Mouse (Mus musculus) regulatory T cell (primary cell): ENCODE measurements at regions not wholly inside any gene's neighbourhood (a gene's known extent, or its start where the extent isn't known, plus 50 kb on each side); places are given as distances from the start of the nearest gene placed in this dataset.

Experiments used
- in situ Hi-C: fragments of 300-600 bp; cut with MboI, MseI; formaldehyde crosslinking; loops from one replicate; pipeline ENCODE4 v1.15.1; 2025; ENCODE audit warnings: high pct_unique_total_duplicates

DNA sequence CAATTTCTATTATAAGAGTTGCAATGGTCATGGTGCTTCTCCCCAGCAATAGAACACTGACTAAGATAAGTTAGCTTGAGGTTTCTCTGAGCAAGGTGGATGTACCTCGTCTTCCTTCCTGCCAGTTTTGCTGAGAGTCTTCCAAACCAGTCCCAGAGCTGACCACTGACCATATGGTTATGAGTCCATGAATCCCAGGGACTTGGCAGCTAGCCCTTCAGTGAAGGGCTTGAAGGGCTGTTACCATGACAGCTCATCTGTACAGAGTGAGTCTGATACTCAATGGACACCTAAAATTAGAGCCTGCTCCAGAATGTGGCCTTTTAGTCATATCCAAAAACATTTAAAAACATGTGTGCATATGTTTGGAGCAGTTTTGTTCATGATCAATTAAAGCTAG lies 297.5 kb upstream of the Thsd7b start:
- in situ Hi-C loops = no loop called here

GRCm38 (mm10) chr1:128951436-128951835 lies 321.7 kb upstream of the Thsd7b start:
- in situ Hi-C loops = no loop called here

GRCm38 (mm10) chr1:128950512-128950911 lies 322.6 kb upstream of the Thsd7b start:
- in situ Hi-C loops = no loop called here

DNA sequence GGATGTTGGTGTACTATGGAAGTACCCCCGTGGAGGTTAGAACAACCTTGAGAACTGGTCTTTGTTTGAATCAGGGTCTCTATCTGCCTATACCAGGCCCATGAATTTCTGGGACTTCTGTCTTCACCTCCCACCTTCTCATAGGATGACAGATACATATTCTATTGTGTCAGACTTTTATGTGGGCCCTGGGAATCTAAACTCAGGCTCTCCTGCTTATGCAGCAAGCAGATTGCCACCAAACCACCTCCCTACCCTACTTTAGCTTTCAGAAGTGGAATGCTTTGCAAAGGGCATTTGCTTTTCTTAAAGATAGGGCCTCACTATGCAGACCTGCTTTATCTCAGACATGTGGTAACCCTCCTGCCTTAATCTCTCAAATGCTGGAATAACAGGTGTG lies 322.7 kb upstream of the Cxcr4 start:
- in situ Hi-C loops = no loop called here

DNA sequence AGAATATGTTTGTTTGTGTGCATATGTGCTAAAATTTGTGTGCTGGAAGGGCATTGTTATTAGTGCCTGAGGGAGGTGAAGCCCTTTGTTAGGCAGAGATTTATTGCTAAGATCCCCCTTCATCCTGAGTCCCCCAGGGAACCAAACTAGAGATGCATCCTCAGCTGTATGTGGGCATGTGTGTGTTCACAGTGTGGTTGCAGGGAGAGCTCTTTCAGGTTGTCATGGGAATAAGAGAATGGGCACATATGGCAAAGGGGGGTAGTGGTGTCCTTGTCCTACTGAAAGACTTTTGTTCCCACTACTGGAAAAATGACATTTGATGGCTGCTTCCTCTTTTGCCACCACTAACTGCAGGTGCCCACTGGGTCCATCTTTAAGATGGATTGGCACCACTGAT lies 320.4 kb upstream of the Cxcr4 start:
- in situ Hi-C loops = no loop called here

DNA sequence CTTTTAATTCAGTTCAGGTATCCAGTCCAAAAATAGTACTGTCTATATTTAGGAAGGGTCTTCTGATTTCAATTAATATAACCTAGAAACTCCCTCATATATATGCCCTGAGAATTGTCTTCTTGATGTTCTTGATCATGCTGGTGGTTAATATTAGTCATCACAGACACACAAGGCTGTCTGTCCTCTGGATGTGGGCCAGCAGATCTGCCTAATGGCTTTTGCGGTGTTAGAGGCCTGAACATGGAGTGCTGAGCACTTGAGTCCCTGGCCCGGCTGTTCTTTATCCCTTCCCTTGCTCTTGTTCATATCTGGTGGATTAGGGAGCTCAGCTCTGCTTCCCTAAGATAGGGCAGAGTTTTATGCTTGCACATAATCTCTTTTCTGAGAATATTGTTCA lies 315.5 kb upstream of the Cxcr4 start:
- in situ Hi-C loops = no loop called here

- in situ Hi-C loops = no loop called here
Measured at GRCm38 (mm10) chr1:128898025-128898424, 305.9 kb upstream of the Cxcr4 start.

- in situ Hi-C loops = no loop called here
Measured at GRCm38 (mm10) chr1:128894546-128894945, 302.5 kb upstream of the Cxcr4 start.

DNA sequence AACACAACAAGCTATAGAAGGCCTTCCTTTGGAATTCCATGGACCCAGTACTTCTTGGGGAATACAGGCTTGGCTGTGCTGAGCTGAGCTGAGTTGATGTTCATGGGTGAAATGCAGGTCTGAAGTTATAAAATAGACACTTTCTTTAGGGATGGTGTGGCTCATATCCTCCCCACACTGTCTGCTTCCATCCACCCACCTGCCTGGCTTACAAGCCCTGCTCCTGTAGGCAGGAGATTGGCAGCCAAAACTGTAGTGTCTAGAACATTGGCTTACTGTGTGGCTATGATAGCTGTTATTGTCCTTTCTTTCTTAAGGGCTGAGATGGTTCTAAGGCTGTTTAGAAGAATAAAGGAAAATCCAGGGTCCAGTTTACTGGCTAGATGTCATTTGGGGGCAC lies 286.2 kb upstream of the Cxcr4 start:
- in situ Hi-C loops = no loop called here

DNA sequence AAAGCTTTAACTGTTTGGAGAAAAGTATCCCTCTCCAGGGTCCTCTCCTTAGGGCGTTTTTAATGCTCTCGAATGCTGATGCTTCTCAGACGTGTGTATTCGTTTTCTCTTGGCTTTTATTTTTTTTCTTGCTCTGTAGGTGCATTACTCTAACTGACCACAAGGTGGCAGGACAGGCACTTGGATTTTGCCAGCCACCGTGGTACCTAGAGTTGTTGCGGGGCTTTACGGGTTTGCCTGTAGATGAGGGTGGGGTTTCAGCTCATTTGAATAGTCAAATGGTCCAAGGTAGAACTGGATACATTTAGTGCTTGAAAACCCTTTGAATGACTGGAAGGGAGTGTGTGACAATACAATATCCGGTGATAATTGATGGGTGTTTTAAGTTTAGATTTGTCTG lies 283.2 kb upstream of the Cxcr4 start:
- in situ Hi-C loops = no loop called here

DNA sequence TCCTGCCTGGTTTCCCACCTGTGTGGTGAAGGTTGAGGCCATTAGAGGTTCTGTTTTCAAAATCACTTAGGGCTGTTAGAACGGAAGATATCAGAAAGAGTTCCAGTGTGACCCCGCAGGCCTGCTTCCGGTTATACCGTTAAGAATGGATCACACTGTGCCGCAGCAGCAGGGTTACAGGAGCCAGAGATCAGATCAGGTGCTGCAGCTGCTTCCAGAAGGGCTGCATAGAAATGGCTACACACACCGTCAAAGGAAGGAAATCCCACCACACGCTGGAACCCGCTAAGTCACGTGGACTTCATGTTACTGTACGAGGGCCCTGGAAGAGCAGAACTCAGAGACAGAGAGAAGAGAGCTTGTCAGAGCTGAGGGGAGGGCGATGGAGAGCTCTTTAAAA lies 282.1 kb upstream of the Cxcr4 start:
- in situ Hi-C loops = no loop called here

DNA sequence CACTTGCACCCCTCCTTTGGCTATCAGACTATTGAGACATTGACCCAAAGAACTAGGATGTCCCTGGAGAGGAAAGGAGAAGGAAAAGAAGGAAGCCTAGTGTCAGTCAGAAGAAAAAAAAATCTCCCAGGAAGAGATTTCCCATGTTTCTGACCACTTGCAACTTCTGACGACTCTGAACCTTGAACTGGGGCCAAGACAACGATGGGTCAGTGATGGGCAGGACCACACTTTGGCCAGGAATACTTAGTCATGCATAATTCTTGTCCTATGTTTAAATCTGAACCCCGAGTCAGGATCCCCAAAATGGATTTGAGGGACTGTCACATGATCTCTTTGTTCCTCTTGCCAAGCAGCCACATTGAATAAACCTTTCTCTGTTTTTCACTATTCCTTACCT lies 276.7 kb upstream of the Cxcr4 start:
- in situ Hi-C loops = no loop called here

DNA sequence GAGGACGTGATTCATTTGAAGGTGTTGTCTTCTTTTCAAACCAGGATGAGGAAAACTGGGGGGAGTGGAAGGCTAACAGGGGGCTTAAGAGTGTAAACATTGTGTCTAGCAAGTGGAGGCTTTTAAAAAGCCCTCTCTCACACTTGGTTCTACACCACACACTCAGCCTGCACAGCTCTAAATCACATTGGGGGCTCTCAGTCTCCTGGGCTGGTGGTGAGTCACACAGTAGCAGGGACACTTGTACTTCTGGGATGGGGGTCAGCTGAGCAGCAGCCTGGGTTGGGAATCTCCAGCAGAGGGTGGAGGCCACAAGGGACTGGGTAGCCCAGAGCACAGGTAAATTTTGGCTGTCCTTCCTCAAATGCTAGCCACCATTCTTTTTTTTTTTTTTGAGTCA lies 268.4 kb upstream of the Cxcr4 start:
- in situ Hi-C loops = no loop called here

GRCm38 (mm10) chr1:128860094-128860493 lies 268.0 kb upstream of the Cxcr4 start:
- in situ Hi-C loops = no loop called here

GRCm38 (mm10) chr1:128858661-128859060 lies 266.6 kb upstream of the Cxcr4 start:
- in situ Hi-C loops = no loop called here

DNA sequence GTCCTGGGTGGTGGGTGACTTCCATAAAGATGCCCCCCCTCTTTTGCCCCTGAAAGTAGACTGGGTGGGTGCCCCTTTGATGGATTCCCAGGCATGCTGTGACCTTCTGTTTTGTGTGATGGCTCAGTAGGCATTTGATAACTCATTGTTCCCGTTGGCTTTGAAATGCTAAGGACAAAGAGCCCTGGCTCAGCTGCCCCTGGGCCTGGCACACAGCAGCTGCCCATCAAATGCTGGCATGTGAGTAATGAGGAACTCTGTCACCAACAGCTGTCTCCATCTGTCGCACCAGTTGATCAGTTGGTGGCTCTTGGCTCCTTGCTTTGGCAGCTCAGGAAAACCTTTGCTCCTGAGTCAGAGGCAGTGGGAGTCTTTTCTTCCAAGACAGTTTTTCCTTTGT lies 264.8 kb upstream of the Cxcr4 start:
- in situ Hi-C loops = no loop called here

GRCm38 (mm10) chr1:128854649-128855048 lies 262.6 kb upstream of the Cxcr4 start:
- in situ Hi-C loops = no loop called here

GRCm38 (mm10) chr1:128853286-128853685 lies 261.2 kb upstream of the Cxcr4 start:
- in situ Hi-C loops = no loop called here

GRCm38 (mm10) chr1:128837361-128837760 lies 245.3 kb upstream of the Cxcr4 start:
- in situ Hi-C loops = no loop called here

DNA sequence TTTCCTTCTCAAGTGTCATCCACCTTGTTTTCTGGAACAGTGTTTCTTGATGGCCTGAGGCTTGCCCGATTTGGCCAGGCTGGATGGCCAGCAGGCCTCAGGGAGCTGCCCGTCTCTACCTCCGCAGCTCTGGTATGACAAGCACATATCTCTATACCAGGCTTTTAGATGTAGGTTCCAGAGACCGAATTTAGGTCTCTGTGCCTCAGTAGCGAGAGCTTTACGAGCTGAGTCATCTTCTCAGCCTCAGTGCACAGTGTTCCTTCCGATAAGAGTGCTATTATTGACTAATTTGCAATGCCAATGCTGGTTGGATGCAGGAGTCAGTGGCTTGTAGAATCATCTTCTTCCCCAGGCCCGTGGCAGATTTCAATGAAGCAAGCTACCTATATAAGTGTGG lies 243.4 kb upstream of the Cxcr4 start:
- in situ Hi-C loops = no loop called here

DNA sequence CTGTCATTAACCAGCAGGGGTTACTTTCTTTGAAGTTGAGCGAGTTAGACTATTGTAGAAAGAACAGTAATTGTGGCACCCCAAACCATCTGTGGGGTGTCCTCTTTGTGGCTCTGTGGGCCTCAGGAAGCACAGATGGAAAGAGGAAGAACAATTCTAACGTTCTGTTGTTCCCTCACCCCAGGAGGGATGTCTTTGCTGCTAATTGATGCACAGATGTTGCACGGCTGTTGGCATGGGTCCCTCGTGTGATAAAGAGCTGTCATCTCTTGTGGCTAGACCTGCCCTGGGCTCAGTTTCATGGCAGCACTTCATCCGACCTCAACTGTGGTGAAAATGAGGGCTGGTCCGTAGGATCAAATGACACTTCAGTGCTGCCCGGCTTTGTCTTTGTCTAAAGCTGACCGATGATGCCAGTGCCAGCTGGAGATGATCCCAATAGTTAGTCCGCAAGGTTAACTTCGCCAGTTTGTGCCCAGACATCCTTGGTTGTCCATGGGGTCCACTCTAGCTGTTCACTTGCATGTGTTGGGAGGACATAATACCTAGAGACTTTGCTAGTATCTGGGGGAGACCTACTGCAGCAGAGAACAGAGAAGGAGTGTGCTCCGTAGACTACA lies 241.1 kb upstream of the Cxcr4 start:
- in situ Hi-C loops = loop anchor here (5.0 kb wide), 2 partner anchors 241 to 471 kb away; partner anchors contain the start of gene Cxcr4

DNA sequence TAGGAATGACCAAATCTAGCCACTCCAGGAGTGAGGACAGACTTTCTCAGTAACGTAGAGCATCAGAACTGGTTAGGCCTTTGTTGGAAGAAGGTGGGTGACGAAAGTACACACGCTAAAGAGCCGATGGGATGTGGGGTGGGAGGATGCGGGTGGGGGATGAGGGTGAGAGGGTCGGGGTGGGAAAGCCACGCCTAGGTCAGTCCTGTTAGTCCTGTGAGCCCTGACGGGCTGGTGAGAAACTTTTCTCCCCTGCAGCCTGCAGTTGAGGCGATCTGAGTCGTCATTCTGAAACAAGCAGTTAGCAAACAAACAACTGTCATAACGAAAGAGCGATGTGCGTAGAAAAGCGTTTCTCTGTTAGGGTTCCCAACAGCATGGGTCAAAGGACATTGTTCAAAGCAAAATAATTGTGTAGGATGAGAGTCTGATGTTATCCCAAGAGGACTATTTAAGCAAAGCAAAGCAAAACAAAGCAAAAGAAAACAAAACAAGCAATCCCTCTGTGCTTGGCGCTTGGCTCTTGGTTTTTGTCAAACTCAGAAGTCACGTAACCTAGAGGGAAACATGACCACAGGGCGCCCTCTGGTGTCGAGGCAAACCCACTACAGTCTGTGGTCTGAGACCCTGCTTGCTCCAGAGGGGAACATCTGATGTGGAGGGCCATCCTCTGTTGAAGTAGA lies 240.2 kb upstream of the Cxcr4 start:
- in situ Hi-C loops = loop anchor here (5.0 kb wide), 2 partner anchors 240 to 470 kb away; partner anchors contain the start of gene Cxcr4

DNA sequence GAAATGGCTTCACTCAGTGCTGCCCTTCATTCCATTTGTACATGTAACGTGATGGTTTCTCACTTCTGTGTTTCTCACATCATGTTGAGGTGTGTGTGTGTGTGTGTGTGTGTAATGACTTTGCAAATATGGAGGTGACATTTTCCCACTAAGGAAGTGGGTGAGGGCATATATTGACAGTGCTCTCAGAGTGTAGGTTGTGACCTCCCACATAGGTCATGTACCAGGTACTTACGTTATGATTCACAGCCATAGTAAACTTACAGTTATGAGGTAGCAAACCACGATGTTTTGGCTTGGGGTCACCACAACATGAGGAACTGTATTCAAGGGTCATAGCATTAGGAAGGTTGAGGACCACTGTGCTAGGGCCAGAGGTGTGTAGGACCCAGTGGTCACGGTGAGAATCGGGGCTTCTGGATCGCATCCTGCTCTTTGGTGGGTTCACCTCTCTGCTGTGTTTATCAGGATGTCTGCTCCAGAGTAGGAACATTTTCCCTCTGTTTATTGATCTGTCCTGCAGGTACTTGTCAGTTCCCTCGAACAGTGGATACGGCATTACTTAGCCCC lies 238.7 kb upstream of the Cxcr4 start:
- in situ Hi-C loops = loop anchor here (5.0 kb wide), 2 partner anchors 238 to 468 kb away; partner anchors contain the start of gene Cxcr4
